Mouse (Mus musculus) 416B (cell line): ENCODE results near the gene Kmt2c.
A peak's percentile ranks its signal among the peaks of the same experiment; 100 is the strongest.
"Not testable (repeated sequence)": the region's sequence is repeated elsewhere in the genome, so short reads cannot be mapped to it uniquely, and the experiment has no call there.

Source experiments
- DNase-seq: peaks from one replicate; pipeline ENCODE4 v3.0.0; 2011; ENCODE audit warnings: low read depth

Kmt2c gene

DNA sequence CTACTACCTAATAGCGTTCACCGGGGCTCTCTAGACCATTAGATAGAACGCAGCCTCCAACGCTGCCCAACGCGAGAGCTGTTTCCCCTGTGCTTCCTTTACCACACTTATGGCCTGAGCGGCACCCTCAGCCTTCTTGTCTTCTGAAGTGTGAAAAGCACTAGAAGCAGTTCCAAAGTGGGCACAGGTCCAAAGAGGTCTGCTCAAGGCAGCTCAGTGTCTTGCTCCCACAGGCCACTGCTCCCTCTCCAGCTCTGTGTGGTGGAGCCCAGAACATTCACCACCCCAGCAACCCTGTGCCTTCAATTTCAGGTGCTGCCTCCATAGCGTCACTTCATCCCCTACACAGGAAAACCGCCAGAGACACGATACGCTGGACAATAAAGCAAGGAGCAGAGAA, 115.0 kb downstream of the Kmt2c start:
- DNase-seq: no peak

DNA sequence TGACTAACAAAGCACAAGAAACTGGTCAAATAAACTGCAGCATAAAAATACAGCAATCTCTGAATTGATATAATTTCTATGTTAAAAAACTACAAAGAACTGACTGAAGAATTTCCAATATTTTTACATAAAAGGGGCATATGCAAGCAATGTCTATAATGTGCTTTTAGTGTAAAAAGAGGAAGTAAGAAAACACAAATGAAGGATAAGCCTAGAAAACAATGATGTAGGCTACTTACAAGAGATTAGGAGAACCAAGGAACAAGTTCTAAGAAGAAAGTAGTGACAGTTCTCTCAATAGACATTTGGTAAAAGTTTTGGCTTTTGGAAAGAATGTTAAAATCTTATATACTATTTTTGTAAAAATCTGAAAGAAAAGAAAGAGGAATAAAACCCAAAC, 119.4 kb downstream of the Kmt2c start:
- peak; percentile 21 for DNase-seq

DNA sequence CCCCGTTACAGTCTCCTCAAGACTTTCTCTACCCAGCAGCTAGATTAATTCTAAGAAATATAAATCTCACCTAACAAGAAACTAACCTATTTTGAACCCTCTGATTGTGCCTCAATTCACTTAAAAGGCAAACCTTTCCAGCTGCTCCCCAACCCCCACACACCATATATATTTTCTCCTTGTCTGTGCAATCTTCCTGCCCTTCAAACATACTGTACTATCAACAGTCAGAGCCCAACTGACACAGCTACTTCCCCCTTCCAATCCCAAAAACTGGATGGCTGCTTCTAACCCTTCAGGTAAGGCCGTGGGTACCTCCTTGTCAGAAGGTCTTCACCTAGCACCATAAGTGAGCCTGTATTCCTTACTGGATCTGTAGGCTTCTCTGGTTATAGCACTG, 130.2 kb downstream of the Kmt2c start:
- no peak for DNase-seq

DNA sequence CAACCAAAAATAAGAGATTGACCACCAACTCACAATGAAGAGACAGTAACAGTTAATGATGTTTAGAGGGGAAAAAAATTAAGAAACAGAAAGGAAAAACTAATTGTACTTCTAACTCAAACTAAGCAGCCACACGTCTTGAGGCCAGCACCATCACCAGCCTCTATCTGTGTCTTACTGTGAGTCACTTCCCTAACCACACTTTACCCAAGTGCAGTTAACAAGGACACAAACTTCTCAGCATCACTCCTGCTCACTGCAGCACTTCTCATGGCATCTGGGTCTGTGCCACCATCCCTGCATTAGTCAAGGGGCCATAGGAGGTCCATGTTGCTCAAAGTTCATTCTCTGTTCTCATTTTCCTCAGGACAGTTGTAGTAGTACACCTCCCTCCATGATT, 131.5 kb downstream of the Kmt2c start:
- DNase-seq: peak; percentile 83

DNA sequence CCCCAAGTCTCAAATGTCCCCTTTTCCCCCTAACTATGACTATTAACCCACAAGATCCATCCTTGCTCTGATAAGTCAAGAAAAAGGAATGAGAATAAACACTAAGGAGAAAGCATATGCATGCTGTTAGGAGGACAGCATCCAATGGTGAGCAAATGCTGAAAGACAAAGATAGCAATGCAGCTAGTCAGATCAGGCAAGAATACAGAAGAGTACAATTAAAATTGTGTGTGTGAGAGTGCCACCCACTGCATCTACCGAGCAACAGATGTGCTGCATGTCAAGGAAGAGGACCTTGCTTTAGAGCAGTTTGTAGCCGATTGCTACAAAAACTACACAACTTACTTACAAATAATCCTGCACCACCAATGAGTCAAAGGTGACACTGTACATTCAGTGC, 145.1 kb downstream of the Kmt2c start:
- no peak for DNase-seq

DNA sequence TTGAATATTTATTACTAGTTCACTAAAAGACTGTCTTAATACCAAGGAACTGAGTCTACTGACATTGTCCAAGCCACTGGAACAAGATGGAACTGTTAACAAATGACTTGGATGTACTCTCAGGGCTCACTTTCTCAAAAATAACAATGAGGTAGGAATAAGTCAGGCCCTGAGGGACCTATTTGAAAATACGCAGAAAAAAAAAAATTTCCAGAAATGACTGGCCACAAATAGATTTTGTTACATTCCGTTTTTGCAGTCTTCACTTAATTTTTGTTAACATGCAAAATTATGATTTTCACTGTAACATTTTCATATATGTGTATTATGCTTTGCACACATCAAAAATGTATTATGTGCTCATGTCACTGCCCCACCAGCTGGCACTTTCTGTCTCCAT, 167.3 kb downstream of the Kmt2c start:
- no peak for DNase-seq

DNA sequence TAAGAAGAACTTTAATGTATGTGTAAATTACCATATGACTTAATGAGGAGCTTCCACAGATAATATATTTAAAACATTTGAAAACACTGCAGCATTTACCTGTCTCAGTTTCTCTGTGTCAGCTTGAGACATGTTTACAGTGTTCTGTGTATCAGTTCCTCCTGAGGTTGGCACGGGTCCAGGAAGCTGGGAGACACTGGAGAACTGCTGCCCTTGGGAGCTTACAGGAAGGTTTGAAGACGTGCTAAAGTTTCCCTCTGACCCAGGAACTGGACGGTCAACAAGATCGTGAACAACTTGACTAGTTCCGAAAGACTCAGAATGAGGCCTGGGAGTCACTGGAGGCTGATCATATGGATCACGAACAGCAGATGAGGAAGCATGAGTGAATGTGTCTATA, 184.7 kb downstream of the Kmt2c start:
- DNase-seq: no peak

DNA sequence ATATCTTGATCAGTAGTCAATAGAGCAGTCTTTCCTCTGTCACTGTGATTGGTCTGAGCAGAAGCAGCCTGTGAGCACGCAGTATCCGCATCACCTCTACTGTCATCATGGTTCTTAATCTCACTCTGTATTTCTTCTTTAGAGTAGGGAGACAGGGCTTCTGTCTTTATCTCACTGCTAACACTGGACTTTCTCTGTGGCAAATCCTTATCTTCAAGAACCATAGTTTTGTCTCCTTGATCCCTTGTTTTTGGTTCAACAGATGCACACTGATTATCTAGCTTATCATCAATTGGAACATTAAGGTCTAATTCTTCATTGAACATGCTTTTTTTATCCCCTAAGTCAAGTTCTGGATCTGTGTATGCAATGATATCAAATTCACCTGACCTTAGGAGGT, 188.4 kb downstream of the Kmt2c start:
- no peak for DNase-seq

DNA sequence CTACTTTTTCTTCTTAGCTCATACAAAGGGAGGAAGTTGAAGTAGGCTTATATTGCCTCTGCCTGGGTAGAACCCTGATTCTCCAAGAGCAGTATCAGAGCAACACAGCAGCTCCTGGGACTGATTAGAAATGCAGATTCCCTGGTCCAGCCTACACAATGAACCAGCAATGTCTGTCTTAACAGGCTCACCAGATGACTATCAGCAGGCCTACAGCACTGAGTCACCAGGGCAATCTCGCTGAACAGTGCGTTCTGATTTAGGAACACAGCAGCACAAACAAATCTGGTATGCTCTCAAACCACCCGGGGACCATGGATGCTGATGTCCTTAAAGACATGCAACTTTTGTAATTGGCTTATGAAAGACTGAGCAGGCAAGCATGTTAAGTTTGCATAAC, 201.8 kb downstream of the Kmt2c start:
- DNase-seq: peak; percentile 51

DNA sequence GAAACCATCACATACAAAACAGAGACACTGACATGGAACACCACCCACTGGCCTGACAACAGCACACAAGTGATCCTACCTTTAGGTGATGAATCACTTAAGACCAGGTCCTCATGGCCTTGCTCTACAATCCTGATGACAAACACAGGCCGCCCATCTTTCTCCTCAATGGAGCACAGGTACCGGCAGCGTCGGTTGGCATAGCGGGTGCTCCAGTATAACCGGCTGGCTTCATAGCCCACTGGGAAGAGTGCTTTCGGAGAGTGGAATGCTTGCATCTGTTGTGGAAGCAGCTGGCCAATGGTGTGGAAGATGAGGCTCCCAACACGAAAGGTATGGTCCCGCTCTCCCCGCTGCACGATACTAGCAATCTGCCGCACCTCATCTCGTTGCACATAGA, 214.6 kb downstream of the Kmt2c start:
- no peak for DNase-seq

DNA sequence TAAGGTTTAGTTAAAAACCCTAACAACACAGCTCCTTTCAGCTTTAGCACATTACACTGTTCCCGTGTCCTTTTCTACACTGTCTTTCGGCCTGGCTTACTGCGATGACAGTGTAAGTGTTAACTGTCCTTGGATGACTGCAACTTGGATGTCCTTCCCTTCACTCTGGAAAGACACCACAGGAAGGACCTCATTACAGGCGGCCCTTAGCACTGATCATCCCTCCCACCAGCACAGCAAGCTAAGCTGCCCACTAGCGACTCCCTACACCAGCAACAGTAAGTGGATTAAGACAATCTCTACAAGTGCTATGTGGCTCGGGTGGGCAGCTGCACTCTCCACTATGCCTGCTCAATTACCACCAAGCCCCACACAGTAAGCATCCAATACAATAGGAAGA, 222.2 kb downstream of the Kmt2c start:
- no peak for DNase-seq

DNA sequence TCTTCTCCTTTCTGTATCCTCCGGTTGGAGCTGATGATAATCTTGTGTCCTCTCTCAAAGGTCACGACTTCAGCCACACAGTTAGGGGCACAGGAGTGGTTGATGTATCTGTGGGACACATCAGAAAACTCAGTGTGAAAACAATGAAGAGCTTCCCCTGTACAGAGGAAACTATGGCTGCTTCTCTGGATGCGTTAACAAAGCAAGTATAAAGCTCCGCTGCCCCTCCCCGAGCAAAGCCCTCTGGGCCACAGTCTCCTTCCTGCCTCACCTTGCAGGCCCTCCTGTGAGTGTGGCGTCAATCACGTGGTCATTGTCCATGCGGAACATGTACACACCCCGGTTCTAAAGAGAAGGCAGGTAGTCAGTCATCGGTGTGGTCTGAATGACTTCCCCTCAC, 223.0 kb downstream of the Kmt2c start:
- no peak for DNase-seq

DNA sequence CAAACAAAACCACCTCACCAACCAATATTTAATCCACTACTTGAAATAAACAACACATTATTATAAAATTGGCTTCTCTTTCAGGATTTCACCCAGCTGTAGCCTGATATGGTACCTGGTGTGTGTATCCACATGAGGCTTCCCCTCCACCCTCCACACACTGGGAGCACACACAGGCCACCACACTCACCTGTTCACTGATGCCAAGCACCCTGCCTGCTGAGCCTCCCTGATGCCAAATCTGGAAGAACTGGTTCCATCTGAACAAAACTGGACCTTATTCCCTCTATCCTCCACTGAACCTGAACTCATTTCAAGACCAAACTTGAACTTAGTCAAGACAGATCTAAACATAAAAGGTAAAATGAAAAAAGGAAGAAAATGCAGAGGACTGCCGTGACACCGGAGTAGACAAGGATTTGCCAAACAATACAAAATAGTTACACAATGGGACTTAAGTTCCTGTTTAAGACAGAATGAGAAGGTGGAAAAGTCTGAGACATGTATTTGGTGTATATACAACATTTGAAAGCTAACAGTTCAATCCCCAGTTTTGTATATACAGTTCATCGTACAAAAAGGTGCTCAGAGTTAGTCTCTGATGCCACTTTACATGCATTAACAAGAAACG, 230.2 kb downstream of the Kmt2c start:
- DNase-seq: no peak

DNA sequence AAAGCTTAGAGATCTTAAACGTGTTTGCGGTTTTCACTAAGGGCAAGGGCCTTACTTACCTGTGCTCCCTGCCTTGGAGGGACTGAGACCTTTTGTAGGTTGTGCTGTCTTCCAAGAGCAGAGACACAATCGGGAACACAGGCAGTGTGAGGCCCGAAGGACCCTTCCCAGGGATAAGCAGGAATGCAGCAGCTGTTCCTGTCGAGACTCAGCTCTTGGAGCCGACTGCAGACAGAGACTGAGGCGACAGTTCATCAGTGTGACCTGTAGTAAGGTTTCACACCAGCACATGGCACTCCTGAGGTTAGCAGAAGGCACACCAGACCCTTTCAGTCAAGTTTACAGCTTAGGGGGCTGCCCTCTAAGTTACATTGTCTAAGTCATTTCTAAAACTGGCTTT, 236.3 kb downstream of the Kmt2c start:
- DNase-seq: no peak

DNA sequence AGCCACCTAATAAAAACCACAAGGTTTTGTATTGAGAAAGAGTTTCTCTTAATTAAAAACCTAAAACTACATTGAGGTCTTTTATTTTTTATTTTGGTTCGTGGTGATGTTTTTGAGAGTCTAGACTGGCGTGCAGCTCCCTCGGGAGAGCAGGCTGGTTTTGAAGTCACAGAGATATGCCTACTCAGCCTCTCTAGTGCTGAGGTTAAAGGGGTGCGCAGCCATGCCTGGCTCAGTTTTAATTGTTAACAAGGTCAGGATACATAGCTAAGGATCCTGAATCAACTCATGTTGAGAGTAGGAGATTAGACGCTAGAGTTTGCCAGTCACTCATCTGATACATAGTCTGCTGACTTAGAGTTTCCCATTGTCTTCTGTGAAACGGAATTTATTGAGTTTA, 237.1 kb downstream of the Kmt2c start:
- no peak for DNase-seq

DNA sequence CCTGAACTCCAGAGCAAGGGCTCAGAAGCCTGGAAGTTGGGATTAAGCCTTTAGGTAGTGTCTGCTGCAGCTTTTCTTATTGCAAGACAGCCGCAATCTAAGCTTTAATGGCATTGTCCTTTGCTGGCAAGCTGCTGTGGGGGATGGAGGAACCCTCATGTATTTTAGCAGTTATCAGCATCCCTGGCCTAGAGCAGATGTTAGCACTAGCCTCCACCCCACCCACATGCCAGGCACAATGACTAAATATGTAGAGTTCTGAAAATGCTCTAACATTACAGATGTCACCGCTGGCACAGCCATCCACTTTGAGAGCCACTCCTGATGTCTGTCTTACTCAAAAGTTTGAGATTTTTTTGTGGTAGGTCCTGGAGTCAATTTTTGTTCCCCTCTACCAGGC, 241.9 kb downstream of the Kmt2c start:
- no peak for DNase-seq

DNA sequence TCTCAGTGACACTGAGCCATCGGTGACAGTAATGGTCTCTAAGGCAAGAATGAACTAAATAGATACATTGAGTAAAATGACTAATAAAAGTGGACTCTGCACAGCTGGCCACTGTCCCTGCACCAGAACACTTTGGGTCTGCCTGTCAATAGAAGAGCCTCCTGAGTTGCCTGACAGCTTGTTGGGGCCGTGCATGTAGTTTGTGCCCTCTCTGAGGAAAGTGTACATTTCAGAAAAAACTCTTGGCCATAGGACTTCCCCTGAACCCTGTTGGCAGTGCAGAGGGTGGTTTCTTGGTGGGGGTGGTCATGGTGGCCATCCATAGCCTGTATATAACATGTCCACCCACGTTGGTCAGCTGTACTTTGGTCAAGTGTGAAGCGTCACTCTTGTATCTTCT, 244.1 kb downstream of the Kmt2c start:
- no peak for DNase-seq

DNA sequence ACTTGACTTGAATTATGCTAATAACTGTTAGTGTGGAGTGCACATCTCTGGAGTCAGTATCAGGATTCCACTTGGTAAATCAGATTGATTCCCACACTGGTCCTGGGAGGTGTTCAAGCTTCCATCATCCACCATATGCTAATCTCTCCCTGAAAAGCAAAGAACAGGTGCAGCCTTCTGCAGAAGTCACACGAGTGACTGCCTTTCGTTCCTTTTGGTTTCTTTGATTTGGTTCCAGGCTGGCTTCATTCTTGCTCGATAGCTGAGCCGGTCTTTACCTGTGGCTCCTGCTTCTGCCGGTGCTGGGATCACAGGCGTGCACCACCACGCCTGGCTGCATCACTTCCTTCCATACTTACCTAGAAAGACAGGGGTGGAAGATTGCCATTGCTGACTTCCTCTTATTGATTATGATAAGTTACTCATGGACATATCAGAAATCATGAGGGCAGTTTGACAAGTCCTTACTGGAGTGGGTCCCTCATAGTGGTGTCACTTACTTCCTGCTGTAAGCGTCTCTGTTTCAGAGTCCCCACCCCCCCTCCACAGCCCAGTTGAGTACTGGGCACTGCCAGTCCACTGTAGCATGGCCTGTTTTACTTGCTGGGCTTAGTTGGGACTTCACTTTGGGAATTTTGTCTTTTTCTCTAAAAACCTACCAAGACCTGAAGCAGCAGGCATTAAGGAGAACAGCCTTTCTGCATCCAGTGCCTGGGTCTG, 245.6 kb downstream of the Kmt2c start:
- DNase-seq: no peak

DNA sequence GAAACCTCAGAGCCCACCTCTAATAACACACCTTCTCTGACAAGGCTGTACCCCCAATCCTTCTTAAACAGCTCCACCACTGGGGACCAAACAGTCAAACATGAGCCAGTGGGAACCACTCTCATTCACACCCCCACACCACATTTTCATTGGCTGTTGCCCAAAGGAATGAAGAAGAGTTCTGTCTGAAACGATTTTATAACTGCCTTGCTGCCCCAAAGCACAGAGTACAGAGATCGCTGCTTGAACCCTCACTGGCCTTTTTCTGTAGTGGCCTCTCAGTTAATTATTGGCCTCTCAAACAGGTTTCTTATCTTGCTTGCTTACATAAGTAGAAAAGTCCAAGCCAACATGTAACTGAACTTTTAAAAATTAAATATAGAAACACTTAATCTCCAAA, 246.2 kb downstream of the Kmt2c start:
- no peak for DNase-seq

DNA sequence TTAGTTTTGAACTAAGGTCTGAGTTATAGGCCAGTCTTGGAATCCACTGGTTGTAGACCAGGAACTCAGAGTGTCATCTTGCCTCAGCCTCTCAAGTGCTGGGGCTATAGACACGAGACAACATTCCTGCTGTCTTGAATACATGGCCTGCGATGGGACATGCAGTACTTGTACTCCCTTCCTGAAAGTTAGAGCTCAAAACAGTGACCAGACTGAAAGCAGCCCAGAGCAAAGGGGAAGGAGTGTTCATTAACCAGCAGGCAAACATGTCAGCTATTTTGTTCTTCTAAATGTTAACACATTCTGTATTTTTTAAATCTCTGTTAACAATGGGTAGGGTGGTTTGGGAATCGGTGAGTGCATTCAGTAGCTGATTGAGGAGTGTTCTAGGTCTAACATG, 251.5 kb downstream of the Kmt2c start:
- no peak for DNase-seq

DNA sequence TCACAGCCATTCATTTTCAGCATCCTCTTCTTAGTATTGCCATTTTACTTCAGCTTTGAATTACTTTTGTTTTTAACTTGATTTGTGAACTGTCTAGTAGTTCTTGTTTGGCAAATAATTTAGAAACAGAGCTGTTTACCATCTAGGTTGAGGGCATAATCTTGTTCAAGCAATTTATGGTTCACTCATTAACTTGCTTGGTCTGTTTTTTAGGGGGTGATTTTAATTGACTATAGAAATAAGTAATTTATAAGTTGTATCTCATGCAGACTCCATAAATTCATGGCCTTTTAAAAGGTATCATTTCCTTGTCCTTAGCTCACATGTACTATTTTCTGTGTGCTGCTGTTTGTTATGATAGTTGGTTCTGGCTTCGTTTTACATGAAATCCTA, 252.1 kb downstream of the Kmt2c start:
- no peak for DNase-seq

DNA sequence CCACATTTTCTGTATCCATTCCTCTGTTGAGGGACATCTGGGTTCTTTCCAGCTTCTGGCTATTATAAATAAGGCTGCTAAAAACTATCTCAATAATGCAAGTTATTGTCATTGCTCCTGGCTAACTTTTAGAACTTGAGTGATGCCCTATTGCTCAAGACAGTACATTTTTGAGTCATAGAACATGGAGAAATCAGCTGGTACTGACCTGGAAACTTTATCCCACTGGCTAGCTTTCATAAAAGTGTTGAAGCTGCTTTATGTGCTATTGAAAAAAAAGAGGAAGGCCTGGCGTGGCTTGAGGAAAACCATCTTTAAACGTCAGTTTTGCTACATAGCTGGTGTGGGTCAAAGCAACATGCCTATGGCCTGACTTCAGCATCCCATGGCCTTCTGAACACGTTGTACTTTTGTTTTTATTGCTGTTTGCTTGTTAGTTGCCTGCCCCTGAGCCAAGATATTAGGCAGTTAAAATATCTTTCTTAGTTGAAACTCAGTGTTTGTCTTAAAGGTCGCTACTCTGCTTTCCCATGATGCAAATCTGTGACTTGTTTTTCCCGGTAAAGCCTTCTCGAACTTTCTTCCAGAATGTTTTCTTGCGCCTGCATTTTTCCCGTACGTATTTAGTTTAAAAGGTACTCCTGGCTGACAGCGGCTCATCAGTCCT, 252.6 kb downstream of the Kmt2c start:
- no peak for DNase-seq

DNA sequence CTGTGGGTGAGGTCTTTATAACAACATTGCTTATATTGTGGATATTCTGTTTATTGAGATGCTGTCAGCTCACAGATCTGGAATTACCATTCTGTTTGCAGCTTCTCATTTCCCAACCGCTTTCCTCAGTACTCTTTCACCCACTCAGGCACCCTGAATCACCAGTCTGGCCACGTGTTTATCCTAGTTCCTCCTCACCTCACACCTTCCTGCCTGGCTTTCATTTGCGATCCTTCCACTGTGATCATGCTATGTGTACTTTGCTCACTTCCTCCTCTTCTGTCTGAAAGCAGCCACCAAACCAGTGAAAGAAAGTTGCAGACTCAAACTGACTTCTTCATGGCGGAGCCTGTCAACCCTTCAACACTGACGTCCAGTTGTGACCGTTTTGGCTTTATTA, 255.5 kb downstream of the Kmt2c start:
- no peak for DNase-seq

DNA sequence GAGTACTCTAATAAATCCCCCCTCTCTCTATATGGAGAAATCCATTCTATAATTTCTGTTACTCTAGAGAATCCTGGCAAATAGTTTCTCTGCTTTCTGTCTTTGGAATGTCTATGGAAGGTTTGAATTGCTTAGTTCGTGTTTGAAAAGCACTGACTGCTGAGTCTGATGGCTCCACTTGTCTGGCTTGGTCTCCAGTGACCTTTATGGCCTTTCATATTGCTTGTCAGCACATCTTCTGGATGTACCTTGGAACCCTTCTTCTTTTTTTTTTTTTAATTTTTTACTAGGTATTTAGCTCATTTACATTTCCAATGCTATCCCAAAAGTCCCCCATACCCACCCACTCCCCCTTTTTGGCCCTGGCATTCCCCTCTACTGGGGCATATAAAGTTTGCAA, 274.2 kb downstream of the Kmt2c start:
- DNase-seq: not testable (repeated sequence)
